Mouse (Mus musculus): ENCODE data around the gene Ube2e2.

GRCm38 (mm10) chr14:18601927-18602326 is 292.1 kb downstream of the Ube2e2 start:
- TF ChIP-seq CTCF (IDR thresholded peaks at IDR 0.05; ENCODE audit: low read depth, low read length) (no peak), POLR2A (IDR thresholded peaks at IDR 0.05; ENCODE audit: extremely low read depth, insufficient read depth, low read length) (no peak)
